Mouse (Mus musculus): ENCODE data around the gene Ank3.
A peak's percentile ranks its signal among the peaks of the same experiment; 100 is the strongest.

Gene Ank3

GRCm38 (mm10) chr10:69654866-69655633 is 256.5 kb downstream of the Ank3 start:
- peak; percentile 53 for DNase-seq (ENCODE audit: extremely low spot score, low spot score)

DNA sequence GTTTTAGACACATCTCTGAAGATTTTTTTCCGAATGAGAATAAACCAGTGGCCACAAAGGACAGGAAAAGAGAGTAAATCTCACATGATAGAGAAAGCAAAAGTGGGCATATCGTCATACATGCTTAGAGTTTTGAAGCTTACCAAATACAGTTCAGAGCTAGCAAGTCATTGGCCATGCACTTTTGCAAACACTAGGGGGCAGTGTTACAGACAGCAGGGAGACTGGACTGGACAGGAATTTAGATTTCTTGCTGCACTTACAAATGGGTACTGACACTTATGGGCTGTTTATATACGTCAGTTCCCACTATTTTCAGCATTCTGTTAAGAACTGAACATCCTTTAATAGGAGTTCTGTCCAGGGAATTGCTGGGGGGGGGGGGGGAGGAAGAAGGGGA is 257.7 kb downstream of the Ank3 start:
- peak; percentile 57 for DNase-seq (ENCODE audit: extremely low spot score, low spot score)

GRCm38 (mm10) chr10:69659818-69660217 is 261.2 kb downstream of the Ank3 start:
- no peak for DNase-seq (ENCODE audit: extremely low spot score, low spot score)

DNA sequence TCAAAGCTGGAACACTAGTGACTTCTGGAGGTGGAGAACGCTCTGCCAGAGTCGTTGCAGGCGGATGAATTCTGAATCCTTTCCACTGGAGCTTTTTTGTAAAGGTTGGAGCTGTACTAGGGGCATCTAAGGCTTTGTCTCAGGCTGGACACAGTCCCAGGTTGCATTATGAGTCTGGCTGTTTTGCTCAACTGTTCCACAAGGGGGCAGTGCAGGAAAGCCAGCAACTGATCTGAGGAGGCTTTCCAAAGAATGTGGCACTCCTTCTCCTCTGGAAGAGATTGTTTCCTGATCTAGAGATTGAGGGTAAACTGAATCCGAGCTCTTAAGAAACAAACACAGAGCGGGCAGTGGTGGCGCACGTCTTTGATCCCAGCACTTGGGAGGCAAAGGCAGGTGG is 263.8 kb downstream of the Ank3 start:
- DNase-seq (ENCODE audit: extremely low spot score, low spot score), result peak; percentile 80

DNA sequence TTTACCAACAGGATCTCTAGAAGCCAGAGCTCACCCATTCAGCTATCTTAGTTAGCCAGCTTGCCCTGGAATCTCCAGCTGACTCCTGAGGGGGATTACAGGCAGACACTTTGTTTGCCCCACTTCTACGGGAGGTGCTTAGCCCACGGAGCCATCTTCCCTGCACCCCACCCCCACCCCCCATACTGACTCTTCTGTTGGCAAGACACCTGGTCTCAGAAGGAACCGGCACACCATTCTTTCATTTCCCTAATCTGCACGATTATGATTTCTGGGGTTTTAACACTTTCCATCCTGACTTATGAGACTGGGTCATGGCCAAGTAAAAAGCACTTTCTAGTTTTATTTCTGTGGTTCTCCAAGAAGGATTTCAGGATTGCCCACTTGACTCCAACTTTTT is 268.9 kb downstream of the Ank3 start:
- no peak for DNase-seq (ENCODE audit: extremely low spot score, low spot score)

- no peak for DNase-seq (ENCODE audit: extremely low spot score, low spot score)
These were observed 271.9 kb downstream of the Ank3 start for GRCm38 (mm10) chr10:69670496-69670895.

GRCm38 (mm10) chr10:69670959-69671358 is 272.4 kb downstream of the Ank3 start:
- no peak for DNase-seq (ENCODE audit: extremely low spot score, low spot score)

GRCm38 (mm10) chr10:69671505-69671904 is 272.9 kb downstream of the Ank3 start:
- DNase-seq (ENCODE audit: extremely low spot score, low spot score), result no peak

DNA sequence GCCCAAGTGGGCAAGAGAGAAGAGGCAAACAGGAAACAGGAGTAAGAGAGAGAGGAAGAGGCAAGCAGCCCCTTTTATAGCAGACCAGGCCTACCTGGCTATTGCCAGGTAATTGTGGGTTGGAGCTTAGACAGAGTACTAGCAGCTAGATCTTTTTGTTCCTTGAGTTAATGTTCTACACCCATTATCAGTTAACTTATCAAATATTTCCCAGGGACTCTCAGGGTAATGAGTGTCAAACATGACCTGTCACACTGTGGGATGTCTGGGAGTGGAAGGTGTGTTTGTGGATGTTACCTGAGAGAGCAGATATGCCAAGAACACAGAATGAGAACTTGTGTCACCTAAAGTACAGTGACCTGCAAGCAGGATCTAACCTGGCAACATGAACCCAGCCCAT is 274.0 kb downstream of the Ank3 start:
- no peak for DNase-seq (ENCODE audit: extremely low spot score, low spot score)

DNA sequence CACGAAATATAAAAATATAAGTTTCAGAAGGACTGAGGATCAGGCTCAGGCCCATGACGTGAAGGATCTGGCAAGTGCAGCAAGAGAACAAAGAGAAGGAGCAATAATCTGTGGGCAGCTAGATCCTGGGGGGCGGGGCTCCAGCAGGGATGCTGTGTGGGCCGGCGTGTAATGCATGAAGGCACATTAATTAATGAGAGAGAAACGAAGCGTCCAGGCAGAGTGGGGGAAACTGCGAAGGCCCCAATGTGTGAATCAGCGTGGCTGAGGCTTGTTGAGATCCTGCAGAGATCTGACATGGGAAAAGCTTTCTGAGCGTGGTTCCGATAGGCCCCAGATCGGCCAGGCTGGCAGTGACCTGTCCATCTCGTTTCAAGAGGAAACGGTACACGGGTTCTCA is 279.7 kb downstream of the Ank3 start:
- no peak for DNase-seq (ENCODE audit: extremely low spot score, low spot score)

DNA sequence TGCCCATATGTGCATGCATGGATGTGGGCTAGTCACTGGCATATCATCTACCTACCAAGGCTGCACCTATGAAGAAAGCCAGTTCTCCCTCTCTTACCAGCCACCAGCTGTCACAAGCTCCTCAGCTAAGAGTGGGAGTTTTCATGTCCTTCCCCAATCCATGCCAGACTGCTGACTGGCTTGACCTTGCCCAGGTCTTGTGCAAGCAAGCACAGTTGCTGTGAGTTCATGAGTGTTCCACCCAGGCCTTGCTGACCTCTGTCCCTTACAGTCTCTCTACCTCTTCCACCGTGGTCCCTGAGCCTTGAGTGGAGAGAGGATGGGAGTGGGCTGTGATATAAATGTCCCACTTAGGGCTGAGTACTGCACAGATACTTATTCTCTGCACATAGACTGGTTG is 287.8 kb downstream of the Ank3 start:
- DNase-seq (ENCODE audit: extremely low spot score, low spot score), result no peak

DNA sequence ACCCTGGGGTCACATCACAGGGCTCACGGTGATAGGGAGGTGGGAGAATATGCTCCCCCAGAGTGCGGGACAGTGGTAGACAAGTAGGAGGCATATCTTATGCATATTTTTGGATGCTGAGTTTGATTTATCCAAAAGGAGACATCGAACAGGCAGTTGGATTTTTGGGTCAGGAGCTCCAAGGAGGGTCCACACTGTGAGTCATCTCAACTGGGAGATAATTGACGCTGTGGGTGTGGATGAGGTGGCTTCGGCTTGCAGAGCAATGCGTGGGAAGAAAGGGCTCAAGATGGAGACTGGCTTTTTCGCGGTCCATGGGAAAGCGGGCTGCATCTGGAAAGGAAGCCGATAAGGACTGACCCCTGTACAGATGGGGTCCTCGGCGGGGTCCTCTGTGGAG is 290.5 kb downstream of the Ank3 start:
- DNase-seq (ENCODE audit: extremely low spot score, low spot score), result no peak

DNA sequence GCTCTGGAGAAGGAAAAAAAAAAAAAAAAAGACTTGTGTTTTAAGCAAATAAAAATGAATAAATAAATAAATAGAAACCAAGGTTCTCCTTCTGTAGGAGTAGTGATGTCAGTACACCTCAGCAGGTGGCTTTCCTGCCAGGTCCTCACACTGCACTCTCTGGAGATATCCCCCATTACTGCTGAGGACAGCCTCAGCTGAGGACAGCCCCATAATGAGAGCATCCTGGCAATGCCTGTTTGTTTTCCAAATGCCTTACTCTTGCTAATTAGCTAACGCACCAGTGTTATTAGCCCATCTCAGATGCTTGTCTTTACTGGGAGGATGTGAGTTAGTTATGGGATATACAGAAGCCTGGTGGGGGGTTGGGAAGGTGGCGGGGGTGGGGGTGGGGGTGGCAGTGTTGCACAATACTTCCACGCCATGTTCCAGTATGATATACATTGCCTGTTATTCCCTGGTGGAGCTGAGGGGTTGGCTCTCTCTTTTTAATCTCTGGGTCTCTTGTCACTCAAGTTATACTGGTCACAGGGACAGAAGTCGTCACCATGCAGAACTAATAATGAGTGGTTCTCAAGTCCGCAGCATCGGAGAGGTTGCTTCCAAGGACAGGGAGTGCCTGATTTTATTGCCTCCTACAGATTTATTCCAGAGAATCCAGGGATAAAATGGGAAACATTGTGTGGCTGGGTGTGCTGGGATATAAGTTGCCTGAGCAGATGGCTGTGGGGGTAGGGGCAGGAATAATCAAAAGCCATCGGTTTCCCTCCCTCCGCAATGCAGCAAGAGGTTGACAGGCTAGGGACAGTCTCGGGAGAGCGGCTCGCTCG is 291.8 kb downstream of the Ank3 start:
- no peak for DNase-seq (ENCODE audit: extremely low spot score, low spot score)

GRCm38 (mm10) chr10:69690961-69691451 is 292.4 kb downstream of the Ank3 start:
- no peak for DNase-seq (ENCODE audit: extremely low spot score, low spot score)

DNA sequence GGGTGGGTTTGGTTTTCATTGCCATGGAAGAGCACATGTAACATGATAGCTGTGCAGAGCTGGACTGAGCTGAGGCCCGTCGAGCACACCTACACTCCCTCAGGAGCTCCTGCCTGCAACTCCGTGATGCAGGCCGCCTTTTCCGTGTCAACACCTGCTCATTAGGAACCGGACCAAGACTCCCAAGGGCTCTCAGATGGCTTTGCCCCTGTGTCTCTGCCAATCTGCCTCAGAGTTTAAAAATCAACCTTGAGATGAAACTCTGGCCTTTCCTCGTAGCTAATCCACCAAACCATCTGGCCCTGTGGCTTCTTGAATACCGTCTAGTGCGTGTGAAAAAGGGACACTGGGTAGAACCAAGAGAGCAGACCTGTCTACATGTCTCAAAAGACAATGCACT is 297.4 kb downstream of the Ank3 start:
- no peak for DNase-seq (ENCODE audit: extremely low spot score, low spot score)

DNA sequence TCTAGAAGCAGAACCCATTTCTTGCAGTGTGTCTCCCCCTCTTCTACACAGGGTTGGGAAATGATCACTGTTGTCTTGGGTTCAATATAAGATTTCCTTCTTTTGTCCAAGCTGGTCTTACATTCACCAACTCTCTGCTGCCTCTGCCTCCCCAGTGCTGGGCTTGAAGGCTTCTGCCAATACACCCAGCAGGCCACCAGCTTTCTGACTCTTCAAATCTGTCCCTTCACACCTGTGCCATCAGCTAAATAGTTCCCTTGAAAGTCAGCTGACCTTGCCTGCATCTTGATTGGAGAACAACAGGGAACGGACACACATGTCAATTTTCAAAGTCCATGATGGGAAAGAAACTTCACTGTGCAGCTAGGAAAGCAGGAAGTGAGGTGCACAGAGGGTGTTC is 300.1 kb downstream of the Ank3 start:
- no peak for DNase-seq (ENCODE audit: extremely low spot score, low spot score)

DNA sequence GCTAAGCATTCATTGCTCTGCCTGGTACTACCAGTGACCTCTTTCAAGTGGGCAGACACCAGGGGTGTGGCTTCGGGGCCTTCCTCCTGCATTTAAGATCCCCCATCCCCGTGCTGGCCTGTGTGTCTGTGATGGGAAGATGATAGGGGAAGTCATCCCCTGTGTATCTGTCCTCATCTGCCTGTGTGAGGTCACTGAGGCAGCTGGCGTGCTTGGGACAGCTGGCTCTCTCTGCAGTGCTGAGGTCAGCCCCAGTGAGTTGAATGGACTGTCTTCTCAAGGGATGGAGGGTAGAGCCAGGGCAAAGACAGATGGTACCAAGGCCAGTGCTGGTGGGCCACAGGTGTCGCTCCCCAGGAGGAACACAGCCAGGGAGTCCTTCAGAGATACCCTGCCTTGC is 302.7 kb downstream of the Ank3 start:
- no peak for DNase-seq (ENCODE audit: extremely low spot score, low spot score)

- peak; percentile 46 for DNase-seq (ENCODE audit: extremely low spot score, low spot score)
These were observed 307.5 kb downstream of the Ank3 start for GRCm38 (mm10) chr10:69705806-69706768.

GRCm38 (mm10) chr10:69706851-69707788 is 308.5 kb downstream of the Ank3 start:
- DNase-seq (ENCODE audit: extremely low spot score, low spot score), result peak; percentile 27

DNA sequence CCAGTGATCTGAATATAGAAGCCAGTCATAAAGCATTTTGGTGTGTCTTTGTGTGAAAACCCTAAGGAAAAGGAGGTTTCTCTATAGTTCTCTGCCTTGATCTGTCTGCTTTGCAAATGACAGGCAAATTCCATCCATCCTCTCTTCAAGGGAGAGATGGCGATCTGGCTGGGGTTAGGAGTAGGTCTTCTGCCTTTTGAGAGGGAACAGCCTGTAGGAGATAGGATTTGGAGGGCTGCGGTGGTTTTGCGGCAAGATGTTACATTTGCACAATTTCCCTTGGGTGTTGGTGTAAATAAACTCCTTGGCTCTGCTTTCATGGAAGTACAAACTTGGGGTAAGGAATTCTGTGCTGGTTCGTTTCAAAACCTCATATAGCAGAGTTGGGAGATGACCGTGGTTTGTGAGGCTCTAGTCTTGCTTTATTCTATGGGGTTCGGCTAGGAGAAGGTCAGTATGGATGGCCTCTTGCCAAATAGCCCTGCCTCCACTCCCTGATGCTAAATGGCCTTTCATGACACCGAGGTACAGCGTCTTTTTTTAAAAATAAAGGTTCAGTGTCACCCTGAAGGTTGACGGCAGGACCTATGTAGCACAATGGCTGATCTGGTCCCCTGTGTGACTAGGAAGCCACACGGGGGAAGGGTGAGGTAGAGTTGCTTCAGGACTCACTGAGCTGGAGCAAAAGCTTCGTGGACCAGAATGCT is 309.4 kb downstream of the Ank3 start:
- no peak for DNase-seq (ENCODE audit: extremely low spot score, low spot score)

All from neural tube, embryonic 10.5 days (tissue).